Mouse (Mus musculus) forebrain, embryonic 14.5 days (tissue): ENCODE measurements around the gene Nudcd3. TPM values are rescaled to one million over a fixed set of nuclear protein-coding genes. Genes with fewer than 3 reads are reported as not detected.
"Not testable (repeated sequence)": the region's sequence is repeated elsewhere in the genome, so short reads cannot be mapped to it uniquely, and the experiment has no call there.

Source experiments
- ATAC-seq: fragments of 200-750 bp; cut with Nextera tagmentation; 2 replicates; pipeline ENCODE4 v1.8.0; 2017; ENCODE audit warnings: mild to moderate bottlenecking, moderate library complexity
- DNase-seq: peaks from one replicate; pipeline ENCODE4 v3.0.0-alpha.2; 2015; ENCODE audit warnings: low spot score
- H3K27ac ChIP-seq: fragments of 300-500 bp; sonication (generic); 2 replicates; pipeline ENCODE4 v1.5.1; 2014; ENCODE audit warnings: low read depth, mild to moderate bottlenecking, control low read depth, low read length, moderate library complexity
- H3K27me3 ChIP-seq: fragments of 300-500 bp; sonication (generic); replicated peaks from 2 replicates; pipeline ENCODE4 v1.6.1; 2014; ENCODE audit warnings: low read length, control low read depth, mixed read lengths; ENCODE audit not compliant: control insufficient read depth, insufficient read depth
- H3K36me3 ChIP-seq: fragments of 300-500 bp; sonication (generic); 2 replicates; pipeline ENCODE4 v1.6.1; 2014; ENCODE audit warnings: low read length, control low read depth; ENCODE audit not compliant: control insufficient read depth, insufficient read depth
- H3K4me1 ChIP-seq: fragments of 300-500 bp; sonication (generic); 2 replicates; pipeline ENCODE4 v1.6.1; 2014; ENCODE audit warnings: antibody characterized with exemption, low read length, control low read depth; ENCODE audit not compliant: control insufficient read depth, insufficient read depth
- H3K4me2 ChIP-seq: fragments of 300-500 bp; sonication (generic); 2 replicates; pipeline ENCODE4 v1.6.1; 2014; ENCODE audit warnings: mild to moderate bottlenecking, control low read depth, low read length
- H3K4me3 ChIP-seq: fragments of 300-500 bp; sonication (generic); 2 replicates; pipeline ENCODE4 v1.5.1; 2014; ENCODE audit warnings: low read depth, low read length, control low read depth
- H3K9ac ChIP-seq: fragments of 300-500 bp; sonication (generic); 2 replicates; pipeline ENCODE4 v1.6.1; 2014; ENCODE audit warnings: mild to moderate bottlenecking, low read length, control low read depth, moderate library complexity
- H3K9me3 ChIP-seq: fragments of 300-500 bp; sonication (generic); replicated peaks from 2 replicates; pipeline ENCODE4 v1.6.1; 2016; ENCODE audit warnings: low read length, control low read depth, mixed read lengths; ENCODE audit not compliant: control insufficient read depth
- WGBS: fragments of 180-500 bp; shearing (Covaris S2); extraction: QIAGEN DNeasy Blood & Tissue Kit; methylation state at CpG from one replicate; pipeline ENCODE4 v1.1.7; 2014; 5-methylcytosine and 5-hydroxymethylcytosine counted together
- polyA plus RNA-seq: library from polyadenylated mRNA; unstranded; fragments of >200 nt; fragmentation: Nextera tagmentation; extraction: Ambion mirVana; gene quantifications from 2 replicates; pipeline ENCODE4 v1.2.1, GENCODE M21; 2014

The Nudcd3 gene
- polyA plus RNA-seq, 1 experiment from 2014 or later, result 49.7 TPM

GRCm38 (mm10) chr11:6104734-6105133 is 95.5 kb downstream of the Nudcd3 start:
- Histone ChIP-seq H3K27ac (no peak overlapping the region), H3K4me1 (no peaks in the 10 kb centered on the region), H3K9ac (no peak overlapping the region), H3K4me3 (no peak overlapping the region), H3K36me3 (peaks cover 42% of the 10 kb centered on the region), H3K9me3 (no peaks in the 10 kb centered on the region), H3K27me3 (no peaks in the 10 kb centered on the region), H3K4me2 (no peak overlapping the region)
- ATAC-seq, result no peak
- DNase-seq, result no peak
- 84% methylated on average over 5 of the region's 5 CpGs for WGBS

DNA sequence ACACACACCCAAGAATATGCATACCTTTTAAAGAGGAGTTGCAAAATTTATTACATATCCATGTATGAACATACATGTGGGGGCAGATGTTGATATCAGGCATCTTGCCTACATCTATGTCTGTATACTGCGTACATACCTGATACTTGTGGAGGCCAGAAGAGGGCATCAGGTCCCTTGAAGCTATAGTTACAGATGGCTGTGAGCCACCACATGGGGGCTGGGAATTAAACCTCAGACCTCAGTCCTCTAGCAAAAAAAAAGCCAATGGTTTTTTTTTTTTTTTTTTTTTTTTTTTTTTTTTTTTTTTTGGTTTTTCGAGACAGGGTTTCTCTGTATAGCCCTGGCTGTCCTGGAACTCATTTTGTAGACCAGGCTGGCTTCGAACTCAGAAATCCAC is 103.6 kb downstream of the Nudcd3 start:
- not testable (repeated sequence) for H3K9ac ChIP-seq, DNase-seq, ATAC-seq, H3K27ac ChIP-seq, H3K36me3 ChIP-seq, H3K4me2 ChIP-seq, H3K27me3 ChIP-seq, H3K4me3 ChIP-seq, H3K4me1 ChIP-seq, H3K9me3 ChIP-seq
- 98% methylated on average over 2 of the region's 3 CpGs for WGBS

- ATAC-seq, result no peak
- Histone ChIP-seq H3K27ac (peak overlapping the region; percentile 21; the same call in 1 of the 2 replicates), H3K4me1 (peaks cover 2% of the 10 kb centered on the region; the same call in 1 of the 2 replicates)
These were observed 113.2 kb downstream of the Nudcd3 start for GRCm38 (mm10) chr11:6086991-6087390.

GRCm38 (mm10) chr11:6078737-6079136 is 121.5 kb downstream of the Nudcd3 start:
- H3K27me3 ChIP-seq, result no peaks in the 10 kb centered on the region
- no peak for DNase-seq

More at GRCm38 (mm10) chr11:6086991-6087390, 113.2 kb downstream of the Nudcd3 start:
- no peak overlapping the region for H3K4me3 ChIP-seq
- 61% methylated on average over 4 of the region's 4 CpGs for WGBS
- no peaks in the 10 kb centered on the region for H3K27me3 ChIP-seq
- DNase-seq, result peak; percentile 42
- no peak overlapping the region for H3K4me2 ChIP-seq
- H3K36me3 ChIP-seq, result no peaks in the 10 kb centered on the region
- H3K9ac ChIP-seq, result no peak overlapping the region
- H3K9me3 ChIP-seq, result no peaks in the 10 kb centered on the region

GRCm38 (mm10) chr11:6075618-6076066 is 124.6 kb downstream of the Nudcd3 start:
- 0 out of 2 replicates have a peak overlapping the region, but pooled peaks have one; percentile 44 for H3K27ac ChIP-seq
- peak; percentile 74 for DNase-seq
- WGBS, result 47% methylated on average over 8 of the region's 8 CpGs
- no peak overlapping the region for H3K4me2 ChIP-seq
- peak; percentile 58; the same call in 1 of the 2 replicates for ATAC-seq
- no peaks in the 10 kb centered on the region for H3K9me3 ChIP-seq
- H3K4me1 ChIP-seq, result peaks cover 5% of the 10 kb centered on the region
- no peaks in the 10 kb centered on the region for H3K27me3 ChIP-seq
- H3K9ac ChIP-seq, result peak overlapping the region; percentile 29; the same call in 1 of the 2 replicates
- H3K4me3 ChIP-seq, result no peak overlapping the region
- H3K36me3 ChIP-seq, result no peaks in the 10 kb centered on the region

More at GRCm38 (mm10) chr11:6078737-6079136, 121.5 kb downstream of the Nudcd3 start:
- no peak for ATAC-seq
- H3K4me2 ChIP-seq, result no peak overlapping the region
- H3K27ac ChIP-seq, result no peak overlapping the region
- no peak overlapping the region for H3K4me3 ChIP-seq
- peaks cover 5% of the 10 kb centered on the region for H3K4me1 ChIP-seq
- H3K9ac ChIP-seq, result no peak overlapping the region
- H3K36me3 ChIP-seq, result no peaks in the 10 kb centered on the region
- WGBS, result 88% methylated on average over 2 of the region's 2 CpGs
- no peaks in the 10 kb centered on the region for H3K9me3 ChIP-seq

DNA sequence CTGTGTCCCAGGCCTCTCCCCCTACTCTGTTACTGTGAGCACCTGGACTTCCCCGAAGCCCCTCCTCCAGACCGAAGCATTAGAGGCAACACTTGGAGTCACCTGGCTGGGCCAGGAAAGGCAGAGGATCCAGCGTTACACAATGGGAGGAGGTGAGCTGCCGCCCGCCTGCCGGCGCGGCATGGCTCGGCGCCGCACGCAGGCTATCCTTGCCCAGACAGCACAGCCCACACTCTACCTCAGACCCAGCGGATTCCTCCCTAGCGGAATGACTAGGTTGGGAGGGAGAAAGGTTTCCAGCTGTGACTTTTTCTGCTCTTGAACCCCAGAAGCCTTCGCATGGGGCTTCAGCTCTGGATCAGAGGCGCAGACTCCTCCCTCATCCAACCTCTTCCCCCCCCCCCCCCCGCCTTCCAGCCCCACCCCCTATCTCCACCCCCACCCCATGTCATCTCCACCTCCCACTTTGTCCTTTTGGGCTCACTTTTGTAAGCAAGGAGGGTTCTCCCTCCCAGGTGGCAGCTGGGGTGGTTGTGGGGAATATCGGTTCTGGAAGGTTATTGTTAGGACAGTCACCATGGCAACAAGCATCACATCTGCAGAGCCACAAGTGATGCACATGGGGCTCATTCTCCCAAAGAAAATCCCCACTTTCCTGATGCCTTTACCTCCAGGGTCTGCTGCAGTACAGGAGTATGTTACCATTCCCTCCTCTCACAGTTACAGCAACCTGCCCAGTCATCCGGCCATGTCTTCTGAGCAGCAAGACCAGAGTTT is 131.8 kb downstream of the Nudcd3 start:
- ATAC-seq (0 out of 2 replicates have a peak, but pooled peaks have one; percentile 27), DNase-seq (peak; percentile 78)
- peak overlapping the region; percentile 40; the same call in 1 of the 2 replicates for H3K9ac ChIP-seq
- no peak overlapping the region for H3K27ac ChIP-seq
- H3K36me3 ChIP-seq, result no peaks in the 10 kb centered on the region
- peak overlapping the region; percentile 17 for H3K4me3 ChIP-seq
- H3K27me3 ChIP-seq, result peaks cover 49% of the 10 kb centered on the region
- H3K4me1 ChIP-seq, result no peaks in the 10 kb centered on the region; the same call in 1 of the 2 replicates
- 6% methylated on average over 18 of the region's 19 CpGs for WGBS
- no peaks in the 10 kb centered on the region for H3K9me3 ChIP-seq
- peak overlapping the region; percentile 38 for H3K4me2 ChIP-seq

DNA sequence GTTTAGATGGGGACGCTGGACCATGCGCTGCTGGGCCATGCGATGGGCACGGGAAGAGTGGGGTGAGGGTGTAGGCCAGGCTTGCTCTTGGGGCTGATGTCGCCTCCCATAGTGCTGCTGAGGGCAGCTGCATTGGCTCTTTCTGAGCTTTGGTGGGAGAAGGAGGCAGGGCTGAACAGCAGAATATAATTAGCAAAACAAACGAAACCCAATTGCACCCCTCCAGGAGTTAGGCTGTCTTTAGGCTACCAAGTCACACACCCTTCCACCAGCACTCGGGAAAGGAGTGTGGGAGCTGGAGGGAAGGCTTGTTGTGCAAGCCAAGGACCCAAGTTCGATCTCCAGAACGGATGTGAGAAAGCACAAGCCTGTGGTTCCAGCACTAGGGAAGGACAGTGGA is 133.1 kb downstream of the Nudcd3 start:
- no peak overlapping the region for H3K27ac ChIP-seq
- no peaks in the 10 kb centered on the region; the same call in 1 of the 2 replicates for H3K4me1 ChIP-seq
- peaks cover 54% of the 10 kb centered on the region for H3K27me3 ChIP-seq
- DNase-seq (no peak), ATAC-seq (no peak)
- no peaks in the 10 kb centered on the region for H3K36me3 ChIP-seq
- no peak overlapping the region for H3K9ac ChIP-seq
- WGBS, result 33% methylated on average over 9 of the region's 9 CpGs
- H3K4me3 ChIP-seq, result no peak overlapping the region
- no peaks in the 10 kb centered on the region for H3K9me3 ChIP-seq
- H3K4me2 ChIP-seq, result no peak overlapping the region

GRCm38 (mm10) chr11:6066176-6066575 is 134.0 kb downstream of the Nudcd3 start, which contains the start of gene Camk2b:
Camk2b (minus strand) TSS chr11:6066362.
- no peak for DNase-seq

More at GRCm38 (mm10) chr11:6066176-6066575, 134.0 kb downstream of the Nudcd3 start, which contains the start of gene Camk2b:
- WGBS, result 14% methylated on average over 6 of the region's 6 CpGs
- H3K27ac ChIP-seq, result peak within 1 kb of the TSS; percentile 72
- H3K4me1 ChIP-seq, result no peaks in the 10 kb centered on the region; the same call in 1 of the 2 replicates
- no peaks in the 10 kb centered on the region for H3K9me3 ChIP-seq
- H3K9ac ChIP-seq, result peak within 1 kb of the TSS; percentile 70
- H3K27me3 ChIP-seq, result peaks cover 54% of the 10 kb centered on the region
- no peaks in the 10 kb centered on the region for H3K36me3 ChIP-seq
- peak; percentile 13; the same call in 1 of the 2 replicates for ATAC-seq
- peak within 1 kb of the TSS; percentile 53 for H3K4me3 ChIP-seq
- peak within 1 kb of the TSS; percentile 57 for H3K4me2 ChIP-seq
